Mouse (Mus musculus): ENCODE measurements around the gene 1500009C09Rik. TPM values are rescaled to one million over a fixed set of nuclear protein-coding genes. Genes with fewer than 3 reads are reported as not detected.

1500009C09Rik gene
- total RNA-seq, 2 experiments from 2014 or later = 70.9 to 77.4 TPM

DNA sequence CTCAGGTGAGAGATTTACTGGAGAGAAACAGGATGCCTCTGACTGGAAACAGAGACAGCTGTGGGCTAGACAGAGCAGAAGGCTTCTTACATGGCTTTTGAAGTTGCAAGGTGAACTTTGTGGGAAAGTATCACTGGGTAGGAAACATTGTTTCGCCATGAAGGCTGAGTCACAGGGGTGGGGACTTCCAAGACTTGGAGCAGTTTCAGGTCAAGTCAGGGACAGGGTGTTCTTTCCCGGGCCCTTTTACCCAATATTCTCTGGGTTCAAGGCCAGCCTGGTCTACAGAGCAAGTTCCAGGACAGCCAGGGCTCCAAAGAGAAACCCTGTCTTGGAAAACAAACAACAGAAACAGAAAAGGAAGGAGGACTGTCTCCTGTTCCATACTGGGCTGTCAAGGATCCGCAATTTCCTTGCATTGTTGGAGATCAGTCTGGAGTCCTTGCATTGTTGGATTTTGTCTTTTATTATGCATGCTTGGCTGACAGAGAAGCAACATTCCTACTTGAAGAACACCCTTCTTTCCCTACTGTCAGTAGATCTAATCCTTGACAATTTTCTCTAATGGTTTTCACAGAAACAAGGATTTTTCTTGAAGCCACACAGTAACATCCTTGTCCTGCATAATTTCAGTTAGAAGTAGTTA is 4.9 kb upstream of the 1500009C09Rik start:
- no peak for DNase-seq
- intact Hi-C loops (cut with DNase I) = no loop called here

DNA sequence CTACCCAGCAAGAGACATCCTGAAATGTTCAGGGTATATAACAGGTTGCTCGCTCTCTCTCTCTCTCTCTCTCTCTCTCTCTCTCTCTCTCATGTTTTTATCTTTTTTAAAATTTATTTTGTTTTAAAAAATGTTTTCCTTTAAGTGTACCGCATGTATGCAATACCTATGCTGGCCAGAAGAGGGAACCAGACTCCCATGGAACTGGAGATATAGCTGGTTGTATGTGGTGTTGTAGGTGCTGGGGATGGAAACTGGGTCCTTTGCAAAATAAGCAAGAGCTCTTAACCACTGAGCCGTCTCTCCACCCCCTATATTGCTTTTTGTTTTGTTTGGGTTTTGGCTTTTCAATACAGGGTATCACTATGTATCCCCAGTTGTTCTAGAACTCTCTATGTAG is 618 bp upstream of the 1500009C09Rik start:
- intact Hi-C loops (cut with DNase I) = no loop called here
- DNase-seq = no peak

- no peak for DNase-seq
- intact Hi-C loops (cut with DNase I) = no loop called here
Observed at GRCm38 (mm10) chr15:82255248-82255647, 3.1 kb downstream of the 1500009C09Rik start.

DNA sequence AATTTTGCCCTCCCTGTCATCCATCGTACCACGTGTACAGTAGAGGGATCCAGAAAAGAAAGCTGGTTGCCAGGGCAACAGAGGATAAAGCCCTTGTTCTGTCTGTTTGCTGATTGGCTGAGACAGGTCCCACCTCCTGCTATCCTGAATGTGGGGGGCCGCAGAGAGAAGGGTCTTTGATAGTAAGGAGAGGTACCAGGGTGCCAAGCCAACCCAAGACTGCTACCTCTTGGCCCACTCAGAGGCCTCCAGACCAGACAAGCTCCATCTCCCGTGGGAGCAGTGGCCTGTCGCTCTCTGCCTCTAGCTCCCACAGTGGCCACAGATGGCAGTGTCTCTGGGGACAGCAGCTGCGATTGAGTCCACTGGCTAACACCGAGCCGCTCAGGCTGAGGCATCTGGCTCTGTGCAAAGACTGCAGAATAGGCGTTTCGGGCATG is 3.8 kb downstream of the 1500009C09Rik start:
- peak; percentile 84 for DNase-seq
- intact Hi-C loops (cut with DNase I) = no loop called here

DNA sequence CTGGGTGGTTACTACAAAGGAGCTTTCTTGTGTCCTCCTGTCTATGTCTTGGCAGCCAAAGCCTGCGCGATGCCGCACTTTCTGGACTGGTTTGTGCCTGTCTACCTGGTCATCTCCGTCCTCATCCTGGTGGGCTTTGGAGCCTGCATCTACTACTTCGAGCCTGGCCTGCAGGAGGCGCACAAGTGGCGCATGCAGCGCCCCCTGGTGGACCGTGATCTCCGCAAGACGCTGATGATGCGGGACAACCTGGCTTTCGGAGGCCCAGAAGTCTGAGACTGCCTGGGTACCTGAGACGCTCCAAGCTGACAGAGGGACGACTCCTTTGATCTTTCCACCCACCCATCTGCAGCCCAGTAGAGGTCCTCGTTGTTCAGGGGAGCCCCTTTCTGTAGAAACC is 7.3 kb downstream of the 1500009C09Rik start:
- DNase-seq = peak; percentile 85
- intact Hi-C loops (cut with DNase I) = no loop called here

DNA sequence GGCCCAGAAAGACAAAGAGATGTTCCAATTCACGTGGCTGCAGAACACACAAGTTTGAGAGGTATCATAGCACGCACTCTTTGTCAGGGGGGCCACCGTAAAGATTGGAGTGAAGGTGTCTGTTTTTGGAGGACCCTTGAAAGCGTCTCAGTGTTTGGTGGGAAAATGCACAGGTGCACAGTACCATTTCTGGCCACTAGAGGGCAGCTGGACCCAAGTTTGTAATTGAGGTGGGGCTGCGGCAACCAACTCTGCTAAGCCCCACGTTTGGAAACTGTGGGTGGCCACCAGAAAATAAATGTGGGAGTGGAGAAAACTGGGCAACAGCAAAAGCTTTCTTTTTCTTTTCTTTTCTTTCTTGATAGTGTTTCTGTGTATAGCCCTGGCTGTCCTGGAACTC is 14.2 kb downstream of the 1500009C09Rik start:
- intact Hi-C loops (cut with DNase I) = loop anchor here (5.0 kb wide), 1 partner anchor 151 kb away; no protein-coding TSS in a partner anchor
- DNase-seq = peak; percentile 75

DNA sequence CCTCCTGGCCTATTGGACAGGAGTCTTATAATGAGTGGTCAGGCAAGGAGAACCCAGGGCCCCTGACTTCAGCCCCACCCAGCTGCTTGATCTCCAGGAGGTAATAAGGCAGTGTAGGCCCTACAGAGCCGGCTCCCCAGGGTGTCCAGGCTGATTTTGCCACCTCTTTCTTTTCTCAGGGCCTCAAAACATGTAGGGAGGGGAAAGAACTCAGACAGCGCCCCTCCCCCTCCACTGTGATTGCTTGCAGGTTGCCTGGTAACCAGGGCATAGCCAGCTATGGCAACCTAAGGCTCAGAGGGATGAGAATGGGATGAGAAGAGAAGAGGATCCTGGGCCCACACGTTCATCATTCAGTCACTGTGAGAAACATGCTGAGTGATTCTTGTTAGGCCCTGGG is 16.0 kb downstream of the 1500009C09Rik start:
- peak; percentile 60 for DNase-seq
- intact Hi-C loops (cut with DNase I) = loop anchor here (5.0 kb wide), 1 partner anchor 149 kb away; no protein-coding TSS in a partner anchor

GRCm38 (mm10) chr15:82268783-82269182 is 16.6 kb downstream of the 1500009C09Rik start:
- DNase-seq = peak; percentile 73
- intact Hi-C loops (cut with DNase I) = loop anchor here (5.0 kb wide), 1 partner anchor 149 kb away; no protein-coding TSS in a partner anchor

DNA sequence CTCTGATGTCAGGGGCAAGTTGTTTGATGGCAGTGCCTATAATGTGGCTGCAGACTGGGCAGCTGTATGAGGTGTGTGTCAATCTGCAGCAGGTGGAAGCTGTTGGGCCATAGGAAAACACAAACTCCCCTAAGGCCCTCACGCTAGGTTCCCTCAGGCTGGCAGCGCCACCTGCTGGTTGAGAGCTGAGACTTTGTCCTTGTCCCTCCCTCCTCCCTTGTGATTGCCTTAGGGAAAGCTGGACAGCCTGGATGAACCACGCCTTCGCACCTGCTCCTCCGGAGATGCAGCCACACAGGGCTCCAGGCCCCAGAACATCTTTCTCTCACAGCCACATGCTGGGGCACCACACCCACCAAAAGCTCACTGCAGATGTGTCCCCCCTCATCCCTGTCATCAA is 19.0 kb downstream of the 1500009C09Rik start:
- DNase-seq = peak; percentile 91
- intact Hi-C loops (cut with DNase I) = no loop called here

GRCm38 (mm10) chr15:82272295-82272694 is 20.1 kb downstream of the 1500009C09Rik start:
- intact Hi-C loops (cut with DNase I) = no loop called here
- DNase-seq = no peak

- DNase-seq = no peak
- intact Hi-C loops (cut with DNase I) = no loop called here
Observed at GRCm38 (mm10) chr15:82274593-82274926, 22.4 kb downstream of the 1500009C09Rik start, which contains the start of gene Sept3. Gene Sept3, plus strand, starts transcription at chr15:82274893.

DNA sequence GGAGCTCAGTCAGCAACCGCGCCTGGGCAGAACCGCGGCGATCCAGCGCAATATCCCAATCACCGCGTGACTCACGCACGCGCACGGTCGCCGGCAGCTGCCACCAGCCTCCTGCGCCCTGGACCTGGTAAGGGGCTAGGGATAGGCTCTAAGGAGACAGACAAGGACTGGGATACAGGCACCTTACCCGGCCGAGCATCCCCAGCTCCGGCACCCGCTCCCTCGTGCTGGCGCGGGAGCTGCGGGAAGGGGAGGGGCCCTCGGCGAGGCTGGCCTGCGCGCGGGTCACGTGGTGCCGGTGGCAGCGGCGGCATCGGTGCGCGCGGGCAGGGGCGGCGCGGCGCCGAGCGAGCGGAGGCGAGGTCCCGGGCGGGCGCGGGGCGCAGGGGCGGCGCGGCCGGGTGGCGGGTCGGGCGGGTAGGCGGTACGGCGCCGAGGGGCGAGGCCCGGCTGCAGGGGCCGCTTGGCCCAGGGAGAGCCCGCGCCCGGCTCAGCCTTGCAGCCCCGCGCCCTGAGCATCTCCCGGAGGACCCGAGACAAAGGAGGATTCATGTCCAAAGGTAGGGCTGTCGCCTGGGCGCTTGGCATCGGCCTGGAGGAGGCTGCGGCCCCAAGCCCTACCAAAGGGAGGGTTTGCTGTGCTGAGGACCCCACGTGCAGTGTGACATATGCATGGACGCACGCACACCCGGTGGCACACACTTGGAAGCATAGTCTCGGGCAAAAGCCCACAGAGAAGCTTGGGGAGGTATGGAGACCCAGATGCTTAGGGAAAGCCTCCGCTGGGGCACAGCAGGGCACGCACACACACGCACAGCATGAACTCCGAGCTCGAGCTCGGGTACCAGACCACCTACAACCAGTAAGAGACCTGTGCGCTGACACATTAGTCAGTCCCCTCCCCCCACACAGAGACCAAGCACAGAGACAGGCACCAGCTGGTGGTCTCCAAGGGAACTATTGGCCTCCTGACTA is 23.0 kb downstream of the 1500009C09Rik start:
- intact Hi-C loops (cut with DNase I) = no loop called here
- peak; percentile 78 for DNase-seq

DNA sequence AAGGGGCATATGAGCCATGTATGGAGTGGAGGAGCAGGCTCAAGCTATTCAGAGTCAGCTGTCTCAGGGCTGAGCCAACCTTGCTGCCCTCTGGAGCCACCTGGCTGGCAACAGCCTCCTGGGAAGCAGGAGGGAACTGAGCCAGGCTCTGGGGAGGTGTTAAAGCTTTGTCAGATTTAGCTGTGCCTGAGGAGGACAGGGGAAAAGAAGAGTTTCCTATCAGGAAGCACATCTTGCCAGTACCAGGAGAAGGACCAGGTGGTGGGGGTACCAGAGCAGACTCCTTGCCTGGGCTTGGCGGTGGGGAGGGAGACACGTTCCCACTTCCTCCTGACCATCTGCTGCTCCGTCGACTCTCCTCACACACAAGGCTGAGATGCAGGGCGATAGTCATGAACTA is 25.4 kb downstream of the 1500009C09Rik start:
- peak; percentile 66 for DNase-seq
- intact Hi-C loops (cut with DNase I) = no loop called here

DNA sequence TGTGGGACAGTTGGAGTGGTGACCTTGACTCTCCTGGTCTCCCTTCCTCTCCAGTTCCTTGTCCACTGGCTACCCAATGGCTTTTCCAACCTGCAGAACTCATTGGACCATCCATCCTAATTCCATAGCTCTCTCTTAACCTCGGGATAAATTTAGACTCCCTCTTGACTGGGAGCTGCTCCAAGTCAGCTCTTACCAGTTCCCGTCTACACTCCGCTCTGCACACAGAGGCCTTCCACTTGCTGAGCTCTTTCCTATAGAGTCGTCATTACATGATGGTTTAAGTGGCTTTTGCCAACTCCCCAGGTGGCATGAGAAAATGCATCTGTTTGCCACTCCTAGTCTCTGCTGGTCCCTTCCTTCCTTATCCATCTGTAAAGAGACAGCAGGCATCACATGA is 28.4 kb downstream of the 1500009C09Rik start:
- intact Hi-C loops (cut with DNase I) = no loop called here
- no peak for DNase-seq

DNA sequence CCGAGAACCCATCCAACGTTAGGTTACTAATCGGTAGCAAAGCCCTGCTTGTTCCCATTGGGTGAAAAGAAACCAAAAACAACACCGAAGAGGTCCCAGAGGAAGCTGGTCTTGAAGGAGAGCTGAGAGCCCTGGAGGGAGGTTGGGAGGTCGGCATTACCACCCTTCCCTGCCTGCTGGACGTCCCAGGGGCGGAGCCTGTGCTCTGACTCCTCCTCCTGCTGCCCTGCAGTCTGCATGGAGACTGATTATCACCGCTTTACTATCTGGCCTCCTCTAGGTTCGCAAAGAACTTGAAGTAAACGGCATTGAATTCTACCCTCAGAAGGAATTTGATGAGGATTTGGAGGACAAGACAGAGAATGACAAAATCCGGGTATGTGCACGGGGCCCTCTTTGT is 34.0 kb downstream of the 1500009C09Rik start:
- intact Hi-C loops (cut with DNase I) = no loop called here
- no peak for DNase-seq

GRCm38 (mm10) chr15:82290252-82290651 is 38.1 kb downstream of the 1500009C09Rik start:
- intact Hi-C loops (cut with DNase I) = no loop called here
- DNase-seq = no peak

- no peak for DNase-seq
- intact Hi-C loops (cut with DNase I) = no loop called here
Observed at GRCm38 (mm10) chr15:82292851-82293250, 40.7 kb downstream of the 1500009C09Rik start.

GRCm38 (mm10) chr15:82293271-82293711 is 41.1 kb downstream of the 1500009C09Rik start:
- intact Hi-C loops (cut with DNase I) = no loop called here
- peak; percentile 60 for DNase-seq

DNA sequence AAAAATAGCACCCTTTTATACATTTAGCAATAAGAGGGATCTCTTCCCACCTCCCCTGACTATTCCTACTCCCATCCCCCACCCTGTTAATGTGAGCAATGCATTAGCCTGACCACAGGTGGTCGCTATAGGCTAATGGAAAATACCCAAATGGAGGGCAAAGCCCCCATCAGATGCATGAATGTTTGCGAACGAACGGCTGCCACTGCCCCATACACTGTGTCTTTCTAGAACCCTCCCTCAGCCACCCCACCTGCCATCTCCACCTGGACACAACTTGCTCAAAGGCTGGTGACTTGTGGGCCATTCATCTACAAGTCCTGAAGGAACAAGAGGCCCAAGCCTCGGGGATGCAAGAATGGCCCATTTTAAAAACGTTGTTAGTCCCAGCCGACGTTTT is 41.9 kb downstream of the 1500009C09Rik start:
- DNase-seq = peak; percentile 36
- intact Hi-C loops (cut with DNase I) = no loop called here

DNA sequence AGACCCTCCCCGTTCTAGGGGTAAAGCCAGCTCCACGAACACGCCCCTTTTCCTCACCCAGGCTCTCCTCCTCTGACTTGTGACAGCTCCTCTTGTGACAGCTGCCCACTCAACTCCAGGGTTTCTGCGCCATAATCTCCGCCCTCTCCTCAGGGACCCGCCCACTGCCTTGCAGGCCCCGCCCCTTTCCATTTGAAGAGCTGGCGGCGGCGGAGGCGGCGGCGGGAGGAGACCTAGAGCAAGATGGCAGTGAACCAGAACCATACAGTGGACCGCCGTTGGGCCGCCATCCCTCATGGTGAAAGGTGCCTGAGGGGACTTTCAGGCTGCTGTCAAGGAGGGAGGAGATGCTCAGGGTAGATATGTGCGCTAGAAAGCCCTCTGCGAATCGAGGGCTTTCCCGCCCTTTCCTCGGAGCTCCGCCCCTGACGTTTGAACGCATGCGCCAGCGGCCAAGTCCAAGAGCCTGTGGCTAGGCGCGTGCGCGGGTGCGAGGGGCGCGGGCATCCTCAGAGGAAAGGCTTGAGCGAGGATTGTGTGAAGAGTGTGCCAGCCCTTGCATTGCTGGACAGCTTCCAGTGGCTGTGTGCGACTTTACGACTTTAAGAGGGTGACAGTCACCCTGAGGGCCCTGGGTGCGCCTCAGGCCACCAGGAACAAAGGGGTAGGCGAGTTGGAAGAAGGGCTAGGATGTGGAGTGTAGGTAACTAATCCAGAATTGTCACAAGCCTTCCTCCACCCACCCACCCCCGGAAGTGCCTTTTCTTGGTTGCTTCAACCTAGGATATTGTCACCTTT is 46.8 kb downstream of the 1500009C09Rik start, which contains the start of gene Wbp2nl:
Wbp2nl (plus strand) TSS at position 191 of the 798 bp plus-strand sequence.
- no peak for DNase-seq
- intact Hi-C loops (cut with DNase I) = no loop called here

GRCm38 (mm10) chr15:82307107-82307506 is 54.9 kb downstream of the 1500009C09Rik start:
- DNase-seq = no peak
- intact Hi-C loops (cut with DNase I) = no loop called here
